Mouse (Mus musculus): ENCODE measurements around the gene Man1b1. TPM values are rescaled to one million over a fixed set of nuclear protein-coding genes. Genes with fewer than 3 reads are reported as not detected.

Man1b1 gene
- polyA plus RNA-seq, 1 experiment from 2014 or later: 15.3 TPM

GRCm38 (mm10) chr2:25290816-25291130, 41.4 kb upstream of the Man1b1 start:
- Histone ChIP-seq H3K4me3 (ENCODE audit: low read depth, low read length) (no peak overlapping the region), H3K27me3 (ENCODE audit: control insufficient read depth, insufficient read depth, low read depth, low read length) (peaks cover 57% of the 10 kb centered on the region), H3K36me3 (ENCODE audit: control insufficient read depth, insufficient read depth) (no peaks in the 10 kb centered on the region), H3K4me2 (ENCODE audit: low read depth, low read length) (no peak overlapping the region), H3K9ac (ENCODE audit: low read depth, low read length) (no peak overlapping the region), H3K9me3 (replicated peaks; ENCODE audit: control insufficient read depth, low read length) (no peaks in the 10 kb centered on the region), H3K4me1 (ENCODE audit: control insufficient read depth, low read depth, low read length) (peaks cover 8% of the 10 kb centered on the region), H3K27ac (ENCODE audit: low read length) (no peak overlapping the region)
- 4% methylated on average over 18 of the region's 18 CpGs for WGBS (ENCODE audit: insufficient replicate concordance)
- ATAC-seq (ENCODE audit: low read depth): no peak

- H3K4me3 ChIP-seq (ENCODE audit: low read depth, low read length): no peak overlapping the region; the same call in 1 of the 2 replicates
- no peak overlapping the region for H3K9ac ChIP-seq (ENCODE audit: low read depth, low read length)
- WGBS (ENCODE audit: insufficient replicate concordance): 10% methylated on average over 32 of the region's 32 CpGs
- no peak overlapping the region for H3K27ac ChIP-seq (ENCODE audit: low read length)
- ATAC-seq (ENCODE audit: low read depth): no peak
- H3K4me1 ChIP-seq (ENCODE audit: control insufficient read depth, low read depth, low read length): peaks cover 3% of the 10 kb centered on the region
- H3K4me2 ChIP-seq (ENCODE audit: low read depth, low read length): 0 out of 2 replicates have a peak overlapping the region, but pooled peaks have one; percentile 50
- H3K9me3 ChIP-seq (replicated peaks; ENCODE audit: control insufficient read depth, low read length): no peaks in the 10 kb centered on the region
- peaks cover 57% of the 10 kb centered on the region for H3K27me3 ChIP-seq (ENCODE audit: control insufficient read depth, insufficient read depth, low read depth, low read length)
- H3K36me3 ChIP-seq (ENCODE audit: control insufficient read depth, insufficient read depth): no peaks in the 10 kb centered on the region
Observed at GRCm38 (mm10) chr2:25291184-25292053, 40.7 kb upstream of the Man1b1 start.

GRCm38 (mm10) chr2:25292054-25292544, 40.0 kb upstream of the Man1b1 start:
- Histone ChIP-seq H3K4me2 (ENCODE audit: low read depth, low read length) (peak overlapping the region; percentile 50), H3K4me1 (ENCODE audit: control insufficient read depth, low read depth, low read length) (peaks cover 2% of the 10 kb centered on the region), H3K4me3 (ENCODE audit: low read depth, low read length) (peak overlapping the region; percentile 34), H3K9ac (ENCODE audit: low read depth, low read length) (no peak overlapping the region; the same call in 1 of the 2 replicates), H3K27ac (ENCODE audit: low read length) (no peak overlapping the region), H3K36me3 (ENCODE audit: control insufficient read depth, insufficient read depth) (no peaks in the 10 kb centered on the region), H3K27me3 (ENCODE audit: control insufficient read depth, insufficient read depth, low read depth, low read length) (peaks cover 57% of the 10 kb centered on the region), H3K9me3 (replicated peaks; ENCODE audit: control insufficient read depth, low read length) (no peaks in the 10 kb centered on the region)
- ATAC-seq (ENCODE audit: low read depth): no peak
- 5% methylated on average over 35 of the region's 43 CpGs for WGBS (ENCODE audit: insufficient replicate concordance)

GRCm38 (mm10) chr2:25292856-25293255, 39.3 kb upstream of the Man1b1 start:
- WGBS (ENCODE audit: insufficient replicate concordance): 0% methylated on average over 1 of the region's 1 CpGs
- peaks cover 57% of the 10 kb centered on the region for H3K27me3 ChIP-seq (ENCODE audit: control insufficient read depth, insufficient read depth, low read depth, low read length)
- H3K4me3 ChIP-seq (ENCODE audit: low read depth, low read length): no peak overlapping the region
- H3K9ac ChIP-seq (ENCODE audit: low read depth, low read length): no peak overlapping the region
- H3K36me3 ChIP-seq (ENCODE audit: control insufficient read depth, insufficient read depth): no peaks in the 10 kb centered on the region
- H3K27ac ChIP-seq (ENCODE audit: low read length): no peak overlapping the region
- peaks cover 2% of the 10 kb centered on the region for H3K4me1 ChIP-seq (ENCODE audit: control insufficient read depth, low read depth, low read length)
- ATAC-seq (ENCODE audit: low read depth): no peak
- H3K9me3 ChIP-seq (replicated peaks; ENCODE audit: control insufficient read depth, low read length): no peaks in the 10 kb centered on the region
- H3K4me2 ChIP-seq (ENCODE audit: low read depth, low read length): no peak overlapping the region

GRCm38 (mm10) chr2:25293706-25294105, 38.4 kb upstream of the Man1b1 start:
- Histone ChIP-seq H3K9ac (ENCODE audit: low read depth, low read length) (no peak overlapping the region), H3K9me3 (replicated peaks; ENCODE audit: control insufficient read depth, low read length) (no peaks in the 10 kb centered on the region), H3K27ac (ENCODE audit: low read length) (no peak overlapping the region), H3K27me3 (ENCODE audit: control insufficient read depth, insufficient read depth, low read depth, low read length) (peaks cover 50% of the 10 kb centered on the region), H3K4me1 (ENCODE audit: control insufficient read depth, low read depth, low read length) (peaks cover 2% of the 10 kb centered on the region), H3K36me3 (ENCODE audit: control insufficient read depth, insufficient read depth) (no peaks in the 10 kb centered on the region), H3K4me3 (ENCODE audit: low read depth, low read length) (no peak overlapping the region), H3K4me2 (ENCODE audit: low read depth, low read length) (no peak overlapping the region)
- WGBS (ENCODE audit: insufficient replicate concordance): 56% methylated on average over 9 of the region's 9 CpGs
- ATAC-seq (ENCODE audit: low read depth): no peak

- H3K9ac ChIP-seq (ENCODE audit: low read depth, low read length): no peak overlapping the region
- WGBS (ENCODE audit: insufficient replicate concordance): 61% methylated on average over 8 of the region's 8 CpGs
- H3K9me3 ChIP-seq (replicated peaks; ENCODE audit: control insufficient read depth, low read length): no peaks in the 10 kb centered on the region
- H3K27me3 ChIP-seq (ENCODE audit: control insufficient read depth, insufficient read depth, low read depth, low read length): peaks cover 16% of the 10 kb centered on the region
- H3K4me1 ChIP-seq (ENCODE audit: control insufficient read depth, low read depth, low read length): peaks cover 1% of the 10 kb centered on the region
- ATAC-seq (ENCODE audit: low read depth): no peak
- H3K27ac ChIP-seq (ENCODE audit: low read length): no peak overlapping the region
- H3K36me3 ChIP-seq (ENCODE audit: control insufficient read depth, insufficient read depth): no peaks in the 10 kb centered on the region
- H3K4me3 ChIP-seq (ENCODE audit: low read depth, low read length): no peak overlapping the region
- H3K4me2 ChIP-seq (ENCODE audit: low read depth, low read length): no peak overlapping the region
Observed at GRCm38 (mm10) chr2:25297093-25297492, 35.0 kb upstream of the Man1b1 start.

GRCm38 (mm10) chr2:25298046-25298445, 34.1 kb upstream of the Man1b1 start:
- no peak overlapping the region for H3K4me3 ChIP-seq (ENCODE audit: low read depth, low read length)
- peaks cover 9% of the 10 kb centered on the region for H3K27me3 ChIP-seq (ENCODE audit: control insufficient read depth, insufficient read depth, low read depth, low read length)

GRCm38 (mm10) chr2:25303452-25303851, 28.7 kb upstream of the Man1b1 start:
- 39% methylated on average over 3 of the region's 3 CpGs for WGBS (ENCODE audit: insufficient replicate concordance)
- Histone ChIP-seq H3K9ac (ENCODE audit: low read depth, low read length) (no peak overlapping the region), H3K4me2 (ENCODE audit: low read depth, low read length) (no peak overlapping the region), H3K4me1 (ENCODE audit: control insufficient read depth, low read depth, low read length) (no peaks in the 10 kb centered on the region), H3K36me3 (ENCODE audit: control insufficient read depth, insufficient read depth) (no peaks in the 10 kb centered on the region), H3K27ac (ENCODE audit: low read length) (no peak overlapping the region), H3K9me3 (replicated peaks; ENCODE audit: control insufficient read depth, low read length) (no peaks in the 10 kb centered on the region), H3K4me3 (ENCODE audit: low read depth, low read length) (no peak overlapping the region), H3K27me3 (ENCODE audit: control insufficient read depth, insufficient read depth, low read depth, low read length) (peaks cover 39% of the 10 kb centered on the region)
- ATAC-seq (ENCODE audit: low read depth): no peak

More at GRCm38 (mm10) chr2:25298046-25298445, 34.1 kb upstream of the Man1b1 start:
- Histone ChIP-seq H3K9ac (ENCODE audit: low read depth, low read length) (no peak overlapping the region), H3K36me3 (ENCODE audit: control insufficient read depth, insufficient read depth) (no peaks in the 10 kb centered on the region), H3K4me1 (ENCODE audit: control insufficient read depth, low read depth, low read length) (no peaks in the 10 kb centered on the region), H3K4me2 (ENCODE audit: low read depth, low read length) (no peak overlapping the region), H3K27ac (ENCODE audit: low read length) (no peak overlapping the region), H3K9me3 (replicated peaks; ENCODE audit: control insufficient read depth, low read length) (no peaks in the 10 kb centered on the region)
- WGBS (ENCODE audit: insufficient replicate concordance): 60% methylated on average over 10 of the region's 10 CpGs
- ATAC-seq (ENCODE audit: low read depth): no peak

- ATAC-seq (ENCODE audit: low read depth): no peak
- Histone ChIP-seq H3K27ac (ENCODE audit: low read length) (no peak overlapping the region), H3K4me3 (ENCODE audit: low read depth, low read length) (no peak overlapping the region), H3K36me3 (ENCODE audit: control insufficient read depth, insufficient read depth) (no peaks in the 10 kb centered on the region), H3K27me3 (ENCODE audit: control insufficient read depth, insufficient read depth, low read depth, low read length) (peaks cover 45% of the 10 kb centered on the region), H3K4me1 (ENCODE audit: control insufficient read depth, low read depth, low read length) (no peaks in the 10 kb centered on the region), H3K9ac (ENCODE audit: low read depth, low read length) (no peak overlapping the region), H3K4me2 (ENCODE audit: low read depth, low read length) (no peak overlapping the region), H3K9me3 (replicated peaks; ENCODE audit: control insufficient read depth, low read length) (no peaks in the 10 kb centered on the region)
- 51% methylated on average over 7 of the region's 7 CpGs for WGBS (ENCODE audit: insufficient replicate concordance)
Observed at GRCm38 (mm10) chr2:25303931-25304656, 28.0 kb upstream of the Man1b1 start.

All from liver, embryonic 16.5 days (tissue).